Mouse (Mus musculus) MEL (cell line): ENCODE measurements around the gene Spon2. TPM values are rescaled to one million over a fixed set of nuclear protein-coding genes. Genes with fewer than 3 reads are reported as not detected.

Experiments used
- DNase-seq: peaks from one replicate; pipeline ENCODE4 v3.0.0; 2011; ENCODE audit warnings: low read depth, low spot score
- H3K27ac ChIP-seq: 2 replicates; pipeline ENCODE4 v1.5.1; 2012; ENCODE audit warnings: low read depth, mild to moderate bottlenecking, control low read depth, low read length, moderate library complexity; ENCODE audit not compliant: control insufficient read depth
- H3K27me3 ChIP-seq, 2 experiments: fragments of 150-350 bp in 1 of 2; sonication (generic) in 1 of 2; 2 replicates each; pipeline ENCODE4 v1.6.1; 2012; ENCODE audit warnings: low read length in 2 of 2, mild to moderate bottlenecking in 2 of 2, improper control_type of control experiment in 1 of 2, moderate library complexity in 1 of 2; ENCODE audit not compliant: insufficient read depth in 2 of 2, control insufficient read depth in 1 of 2
- H3K36me3 ChIP-seq, 2 experiments: 2 replicates each; pipeline ENCODE4 v1.6.1; 2012 to 2014; ENCODE audit warnings: low read length in 2 of 2, improper control_type of control experiment in 1 of 2, inconsistent platforms in 1 of 2, mild to moderate bottlenecking in 1 of 2; ENCODE audit not compliant: insufficient read depth in 2 of 2, control insufficient read depth in 1 of 2
- H3K4me1 ChIP-seq, 2 experiments: fragments of 150-350 bp in 1 of 2; sonication (generic) in 1 of 2; 2 replicates each; pipeline ENCODE4 v1.6.1; 2012; ENCODE audit warnings: low read length in 2 of 2, improper control_type of control experiment in 1 of 2, mild to moderate bottlenecking in 1 of 2; ENCODE audit not compliant: insufficient read depth in 2 of 2, control insufficient read depth in 1 of 2
- H3K4me3 ChIP-seq, 2 experiments: fragments of 150-350 bp in 1 of 2; sonication (generic) in 1 of 2; 2 replicates each; pipeline ENCODE4 v1.5.1; 2012; ENCODE audit warnings: low read depth in 2 of 2, low read length in 2 of 2, mild to moderate bottlenecking in 2 of 2, moderate library complexity in 2 of 2, control low read depth in 1 of 2, improper control_type of control experiment in 1 of 2; ENCODE audit not compliant: control insufficient read depth in 1 of 2, insufficient read depth in 1 of 2
- H3K79me2 ChIP-seq: 2 replicates; pipeline ENCODE4 v1.6.1; 2012; ENCODE audit warnings: mild to moderate bottlenecking, low read length, moderate library complexity; ENCODE audit not compliant: control insufficient read depth, poor library complexity, insufficient read depth
- H3K9ac ChIP-seq: 2 replicates; pipeline ENCODE4 v1.6.1; 2012; ENCODE audit warnings: low read depth, mild to moderate bottlenecking, control low read depth, low read length, moderate library complexity; ENCODE audit not compliant: control insufficient read depth, poor library complexity, severe bottlenecking
- H3K9me3 ChIP-seq: fragments of 150-350 bp; sonication (generic); replicated peaks from 2 replicates; pipeline ENCODE4 v1.6.1; 2012; ENCODE audit warnings: mild to moderate bottlenecking, low read length, improper control_type of control experiment, moderate library complexity; ENCODE audit not compliant: insufficient read depth
- BHLHE40 ChIP-seq: IDR thresholded peaks from 2 replicates; pipeline ENCODE4 v1.6.1; 2012; ENCODE audit warnings: low read depth, mild to moderate bottlenecking, inconsistent platforms, low read length, improper control_type of control experiment, borderline replicate concordance
- CHD2 ChIP-seq: IDR thresholded peaks from 2 replicates; pipeline ENCODE4 v1.6.1; 2011; ENCODE audit warnings: low read length, improper control_type of control experiment
- CTCF ChIP-seq, 3 experiments: IDR thresholded peaks in 2 of 3; conservative IDR thresholded peaks in 1 of 3; 2 replicates each; pipeline ENCODE4 v1.5.1; 2011 to 2012; ENCODE audit warnings: low read length in 3 of 3, low read depth in 2 of 3, mild to moderate bottlenecking in 2 of 3, improper control_type of control experiment in 1 of 3, inconsistent platforms in 1 of 3, mixed read lengths in 1 of 3, moderate library complexity in 1 of 3; ENCODE audit not compliant: control insufficient read depth in 1 of 3, insufficient read depth in 1 of 3, poor library complexity in 1 of 3, severe bottlenecking in 1 of 3
- E2F4 ChIP-seq: IDR thresholded peaks from 2 replicates; pipeline ENCODE4 v1.6.1; 2011; ENCODE audit warnings: low read depth, low read length, improper control_type of control experiment, borderline replicate concordance
- ELF1 ChIP-seq: IDR thresholded peaks from 2 replicates; pipeline ENCODE4 v1.6.1; 2014; ENCODE audit warnings: low read depth, mild to moderate bottlenecking, inconsistent platforms, low read length, improper control_type of control experiment, moderate library complexity
- EP300 ChIP-seq, 2 experiments: IDR thresholded peaks; 2 replicates each; pipeline ENCODE4 v1.6.1; 2011; ENCODE audit warnings: improper control_type of control experiment in 2 of 2, low read length in 2 of 2, low read depth in 1 of 2, mild to moderate bottlenecking in 1 of 2
- GABPA ChIP-seq: IDR thresholded peaks from 2 replicates; pipeline ENCODE4 v1.6.1; 2012; ENCODE audit warnings: low read depth, mild to moderate bottlenecking, inconsistent platforms, low read length, improper control_type of control experiment, moderate library complexity
- GATA1 ChIP-seq: IDR thresholded peaks from 2 replicates; pipeline ENCODE4 v1.6.1; 2011; ENCODE audit warnings: low read depth, low read length, improper control_type of control experiment
- HCFC1 ChIP-seq: IDR thresholded peaks from 2 replicates; pipeline ENCODE4 v1.6.1; 2012; ENCODE audit warnings: low read depth, mild to moderate bottlenecking, inconsistent platforms, low read length, improper control_type of control experiment, moderate library complexity
- JUND ChIP-seq: IDR thresholded peaks from 2 replicates; pipeline ENCODE4 v1.6.1; 2011; ENCODE audit warnings: low read depth, mild to moderate bottlenecking, improper control_type of control experiment, low read length
- KAT2A ChIP-seq: conservative IDR thresholded peaks from 2 replicates; pipeline ENCODE4 v1.6.1; 2012; ENCODE audit warnings: low read depth, low read length, improper control_type of control experiment, inconsistent platforms
- MAFK ChIP-seq: IDR thresholded peaks from 2 replicates; pipeline ENCODE4 v1.6.1; 2011; ENCODE audit warnings: low read depth, mild to moderate bottlenecking, low read length, improper control_type of control experiment, borderline replicate concordance
- MAX ChIP-seq: IDR thresholded peaks from 2 replicates; pipeline ENCODE4 v1.6.1; 2011; ENCODE audit warnings: low read length, improper control_type of control experiment
- MAZ ChIP-seq: IDR thresholded peaks from 2 replicates; pipeline ENCODE4 v1.6.1; 2012; ENCODE audit warnings: low read depth, mild to moderate bottlenecking, inconsistent platforms, low read length, improper control_type of control experiment
- MEF2A ChIP-seq: IDR thresholded peaks from 2 replicates; pipeline ENCODE4 v1.6.1; 2014; ENCODE audit warnings: low read depth, mild to moderate bottlenecking, inconsistent platforms, low read length, improper control_type of control experiment; ENCODE audit not compliant: poor library complexity, insufficient replicate concordance, severe bottlenecking; ENCODE audit errors: extremely low read depth
- MXI1 ChIP-seq: IDR thresholded peaks from 2 replicates; pipeline ENCODE4 v1.6.1; 2011; ENCODE audit warnings: mild to moderate bottlenecking, low read depth, low read length, improper control_type of control experiment
- MYB ChIP-seq: IDR thresholded peaks from 2 replicates; pipeline ENCODE4 v1.6.1; 2011; ENCODE audit warnings: mild to moderate bottlenecking, low read depth, low read length, improper control_type of control experiment
- MYC ChIP-seq: IDR thresholded peaks from 2 replicates; pipeline ENCODE4 v1.6.1; 2011; ENCODE audit warnings: low read depth, mild to moderate bottlenecking, low read length, improper control_type of control experiment, moderate library complexity
- NELFE ChIP-seq: IDR thresholded peaks from 2 replicates; pipeline ENCODE4 v1.6.1; 2011; ENCODE audit warnings: low read depth, low read length, improper control_type of control experiment
- POLR2A ChIP-seq, 2 experiments: IDR thresholded peaks; 2 replicates each; pipeline ENCODE4 v1.6.1; 2011 to 2012; ENCODE audit warnings: low read length in 2 of 2, mild to moderate bottlenecking in 2 of 2, control low read depth in 1 of 2, improper control_type of control experiment in 1 of 2, low read depth in 1 of 2, moderate library complexity in 1 of 2; ENCODE audit not compliant: control insufficient read depth in 1 of 2, insufficient read depth in 1 of 2, poor library complexity in 1 of 2
- POLR2AphosphoS5 ChIP-seq: IDR thresholded peaks from 2 replicates; pipeline ENCODE4 v1.6.1; 2012; ENCODE audit warnings: low read depth, borderline replicate concordance, mild to moderate bottlenecking, inconsistent platforms, low read length, moderate library complexity, mixed read lengths
- SIN3A ChIP-seq: IDR thresholded peaks from 2 replicates; pipeline ENCODE4 v1.6.1; 2012; ENCODE audit warnings: low read length, improper control_type of control experiment, inconsistent platforms
- SMC3 ChIP-seq: IDR thresholded peaks from 2 replicates; pipeline ENCODE4 v1.6.1; 2011; ENCODE audit warnings: low read depth, low read length, improper control_type of control experiment
- TAL1 ChIP-seq: IDR thresholded peaks from 2 replicates; pipeline ENCODE4 v1.6.1; 2012; ENCODE audit warnings: mild to moderate bottlenecking, inconsistent platforms, low read length, moderate library complexity, mixed read lengths
- TBP ChIP-seq: IDR thresholded peaks from 2 replicates; pipeline ENCODE4 v1.8.0; 2011; ENCODE audit warnings: low read depth, low read length, improper control_type of control experiment
- UBTF ChIP-seq: IDR thresholded peaks from 2 replicates; pipeline ENCODE4 v1.6.1; 2012; ENCODE audit warnings: low read depth, mild to moderate bottlenecking, inconsistent platforms, low read length, improper control_type of control experiment, moderate library complexity, borderline replicate concordance; ENCODE audit not compliant: insufficient read depth
- USF1 ChIP-seq: IDR thresholded peaks from 2 replicates; pipeline ENCODE4 v1.6.1; 2014; ENCODE audit warnings: low read depth, mild to moderate bottlenecking, inconsistent platforms, low read length, improper control_type of control experiment, moderate library complexity
- USF2 ChIP-seq, 2 experiments: IDR thresholded peaks; 2 replicates each; pipeline ENCODE4 v1.6.1; 2011 to 2012; ENCODE audit warnings: improper control_type of control experiment in 2 of 2, low read length in 2 of 2, borderline replicate concordance in 1 of 2, inconsistent platforms in 1 of 2, low read depth in 1 of 2, mild to moderate bottlenecking in 1 of 2; ENCODE audit not compliant: insufficient read depth in 1 of 2
- ZC3H11A ChIP-seq: IDR thresholded peaks from 2 replicates; pipeline ENCODE4 v1.6.1; 2012; ENCODE audit warnings: low read depth, mild to moderate bottlenecking, inconsistent platforms, low read length, improper control_type of control experiment
- ZKSCAN1 ChIP-seq: IDR thresholded peaks from 2 replicates; pipeline ENCODE4 v1.6.1; 2012; ENCODE audit warnings: low read depth, mild to moderate bottlenecking, inconsistent platforms, low read length, improper control_type of control experiment, moderate library complexity
- ZMIZ1 ChIP-seq: IDR thresholded peaks from 2 replicates; pipeline ENCODE4 v1.6.1; 2012; ENCODE audit warnings: low read depth, mild to moderate bottlenecking, inconsistent platforms, low read length, improper control_type of control experiment, moderate library complexity
- ZNF384 ChIP-seq: IDR thresholded peaks from 2 replicates; pipeline ENCODE4 v1.6.1; 2012; ENCODE audit warnings: low read depth, mild to moderate bottlenecking, inconsistent platforms, low read length, improper control_type of control experiment
- polyA plus RNA-seq, 2 experiments: library from polyadenylated mRNA; stranded (reverse) in 1 of 2; unstranded in 1 of 2; fragments of >175 nt in 1 of 2; fragments of >200 nt in 1 of 2; gene quantifications; 2 replicates each; pipeline versions ENCODE4 v1.2.1 to v1.2.4; 2012; ENCODE audit warnings: low replicate concordance in 2 of 2, low read depth in 1 of 2; ENCODE audit not compliant: insufficient read length in 2 of 2, insufficient read depth in 1 of 2, missing spikeins in 1 of 2
- total RNA-seq: library from RNA; depleted of rRNA; stranded (reverse); fragments of 300-350 nt; gene quantifications from 2 replicates; pipeline ENCODE4 v1.2.3, GENCODE M21; 2012

Gene Spon2
- total and polyA plus RNA-seq, 3 experiments, result 2.6 to 3.1 TPM; not detected in 1

DNA sequence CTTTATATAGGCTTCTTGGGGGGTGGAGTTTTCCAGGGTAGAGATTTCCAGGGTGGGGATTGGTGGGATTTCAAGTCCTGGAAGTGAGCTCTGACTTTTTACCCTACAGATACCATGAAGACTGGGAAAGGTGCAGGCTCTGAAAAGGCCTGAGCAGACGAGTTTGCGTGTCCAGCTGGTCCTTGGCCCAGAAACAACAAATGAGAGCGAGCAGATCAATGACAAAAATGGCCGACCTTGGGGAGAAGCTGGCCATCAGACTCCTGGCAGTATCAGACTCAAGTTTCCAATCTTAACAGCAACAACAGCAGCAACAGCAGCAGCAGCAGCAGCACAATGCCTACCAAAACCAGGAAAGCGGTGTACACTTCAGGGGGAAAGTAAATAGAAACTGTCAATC lies 7.4 kb upstream of the Spon2 start:
- DNase-seq, result no peak

DNA sequence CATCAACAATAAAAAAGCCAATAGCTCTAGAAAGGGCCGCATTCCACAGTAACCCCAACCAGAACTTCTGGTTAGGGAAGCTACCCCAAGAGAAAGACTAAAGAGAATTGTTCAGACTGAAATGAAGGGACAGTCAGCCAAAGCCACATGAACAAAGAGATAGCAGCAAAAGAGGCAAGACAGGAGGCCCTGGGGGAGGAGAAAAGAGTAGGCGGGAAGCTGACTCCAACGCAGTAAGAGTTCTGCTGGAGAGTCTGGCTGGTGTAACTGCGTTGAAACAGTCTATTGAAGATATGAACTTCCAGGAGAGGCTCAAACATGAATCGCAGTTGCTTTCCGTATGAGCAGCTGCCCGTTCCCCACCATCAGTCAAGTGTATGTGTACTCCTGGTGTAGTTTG lies 6.2 kb upstream of the Spon2 start:
- peaks cover 6 to 10% of the 10 kb centered on the region in 2 experiments for H3K27me3 ChIP-seq
- peak overlapping the region; percentile 32 to 46 for H3K4me3 ChIP-seq
- H3K9ac ChIP-seq, result peak overlapping the region; percentile 54
- DNase-seq, result peak; percentile 92
- H3K27ac ChIP-seq, result peak overlapping the region; percentile 79
- H3K36me3 ChIP-seq, result peaks cover 0 to 34% of the 10 kb centered on the region in 2 experiments; a peak in 2 of 4 replicates
- no peaks in the 10 kb centered on the region for H3K79me2 ChIP-seq
- TF ChIP-seq ELF1 (no peak), UBTF (no peak), SIN3A (peak; percentile 55; the same call in 1 of the 2 replicates), MEF2A (peak; percentile 40; the same call in 1 of the 2 replicates), MAFK (no peak), KAT2A (peak; percentile 31; the same call in 1 of the 2 replicates), POLR2AphosphoS5 (no peak), NELFE (no peak; the same call in 1 of the 2 replicates), MAX (0 out of 2 replicates have a peak, but pooled peaks have one; percentile 40), USF2 (IDR thresholded peaks at IDR 0.05; ENCODE audit: borderline replicate concordance in 1 of 2, insufficient read depth in 1 of 2, low read depth in 1 of 2, low read length in 2 of 2) (no peak), BHLHE40 (0 out of 2 replicates have a peak, but pooled peaks have one; percentile 15), POLR2A (IDR thresholded peaks at IDR 0.05; ENCODE audit: control insufficient read depth in 1 of 2, insufficient read depth in 1 of 2, low read depth in 1 of 2, low read length in 2 of 2, poor library complexity in 1 of 2) (peak in 1 of 2 experiments; percentile 27; a peak in 1 of 4 replicates), TBP (peak; percentile 23; the same call in 1 of the 2 replicates), GABPA (no peak), ZMIZ1 (no peak), SMC3 (peak; percentile 24), MAZ (0 out of 2 replicates have a peak, but pooled peaks have one; percentile 34), MXI1 (peak; percentile 36; the same call in 1 of the 2 replicates), E2F4 (no peak), GATA1 (peak; percentile 8; the same call in 1 of the 2 replicates), JUND (no peak), EP300 (IDR thresholded peaks at IDR 0.05; ENCODE audit: low read depth in 1 of 2, low read length in 2 of 2) (peak; percentile 48 to 62), ZKSCAN1 (no peak), USF1 (peak; percentile 31; the same call in 1 of the 2 replicates), ZNF384 (no peak)
- peaks cover 27 to 36% of the 10 kb centered on the region in 2 experiments for H3K4me1 ChIP-seq
- no peaks in the 10 kb centered on the region for H3K9me3 ChIP-seq

More for the DNA sequence above, 7.4 kb upstream of the Spon2 start:
- no peak overlapping the region for H3K9ac ChIP-seq
- TF ChIP-seq TAL1, result no peak
- no peak for TF ChIP-seq BHLHE40
- TF ChIP-seq ZNF384, result no peak
- no peak for TF ChIP-seq GABPA
- TF ChIP-seq ZKSCAN1, result no peak
- TF ChIP-seq MYC, result no peak
- TF ChIP-seq MAFK, result no peak
- no peak for TF ChIP-seq ZC3H11A
- TF ChIP-seq KAT2A, result no peak
- TF ChIP-seq HCFC1, result no peak
- TF ChIP-seq MYB, result no peak
- no peak for TF ChIP-seq MEF2A
- no peak for TF ChIP-seq CTCF (IDR thresholded peaks at IDR 0.05 in 2 of 3, conservative IDR thresholded peaks at IDR 0.05 in 1 of 3; ENCODE audit: control insufficient read depth in 1 of 3, insufficient read depth in 1 of 3, low read depth in 2 of 3, low read length in 3 of 3, poor library complexity in 1 of 3, severe bottlenecking in 1 of 3)
- TF ChIP-seq CHD2, result no peak
- no peak overlapping the region for H3K27ac ChIP-seq
- H3K4me1 ChIP-seq, result peaks cover 26 to 34% of the 10 kb centered on the region in 2 experiments
- H3K27me3 ChIP-seq, result peaks cover 15 to 17% of the 10 kb centered on the region in 2 experiments
- H3K36me3 ChIP-seq, result peaks cover 0 to 32% of the 10 kb centered on the region in 2 experiments; a peak in 2 of 4 replicates
- no peaks in the 10 kb centered on the region for H3K9me3 ChIP-seq
- no peaks in the 10 kb centered on the region for H3K79me2 ChIP-seq
- H3K4me3 ChIP-seq, result no peak overlapping the region
